Mouse (Mus musculus) lung, postnatal 0 days (tissue): ENCODE data around the gene Itpr1.

Experiments used
- CTCF ChIP-seq: IDR thresholded peaks from 2 replicates; pipeline ENCODE4 v1.5.1; 2016; ENCODE audit warnings: antibody characterized with exemption, mild to moderate bottlenecking
- EP300 ChIP-seq: IDR thresholded peaks from 2 replicates; pipeline ENCODE4 v1.6.1; 2016; ENCODE audit warnings: antibody characterized with exemption, mild to moderate bottlenecking, control low read depth

DNA sequence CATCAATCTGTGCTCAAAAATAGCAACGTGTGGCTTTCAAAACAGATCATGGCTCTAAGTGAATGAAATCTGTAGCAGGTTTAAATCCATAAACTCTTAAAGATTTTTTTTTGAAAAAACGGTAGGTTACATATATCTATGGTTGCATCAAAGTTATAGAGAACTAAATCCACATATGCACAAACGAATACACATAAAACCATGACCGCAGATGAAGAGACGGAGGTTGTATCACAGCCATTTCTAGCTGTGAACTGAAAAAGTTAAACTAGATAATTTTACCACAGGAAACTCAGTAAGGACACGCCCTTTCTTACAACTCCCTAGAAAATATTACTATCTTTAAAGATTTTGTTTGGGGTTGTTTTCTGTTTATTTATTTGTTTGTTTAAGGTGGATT is 44.2 kb upstream of the Itpr1 start:
- TF ChIP-seq CTCF (no peak), EP300 (no peak)
